Mouse (Mus musculus): ENCODE results near the gene Lad1.

The Lad1 gene

DNA sequence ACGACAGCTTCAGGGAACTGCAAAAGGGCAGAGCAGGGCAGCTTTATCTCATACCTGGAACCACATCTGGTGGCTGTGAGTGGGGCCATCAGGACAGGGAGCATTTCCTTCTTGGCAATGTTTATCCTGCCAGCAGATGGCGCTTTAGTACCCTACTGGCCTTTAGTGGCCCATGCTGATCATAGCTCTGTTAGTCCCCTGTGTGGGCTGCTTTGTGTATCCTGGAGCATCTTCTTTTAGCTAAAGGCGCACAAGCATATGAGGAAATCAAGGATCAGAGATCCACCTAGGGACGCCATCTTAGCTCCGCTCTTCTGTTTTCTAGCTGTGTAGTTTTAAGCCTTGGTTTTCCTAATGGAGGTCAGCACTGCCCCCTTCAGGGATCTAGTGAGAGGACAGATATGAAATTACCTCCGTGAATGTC is 28.8 kb downstream of the Lad1 start:
- peak in 1 of 2 experiments; percentile 46 for DNase-seq

DNA sequence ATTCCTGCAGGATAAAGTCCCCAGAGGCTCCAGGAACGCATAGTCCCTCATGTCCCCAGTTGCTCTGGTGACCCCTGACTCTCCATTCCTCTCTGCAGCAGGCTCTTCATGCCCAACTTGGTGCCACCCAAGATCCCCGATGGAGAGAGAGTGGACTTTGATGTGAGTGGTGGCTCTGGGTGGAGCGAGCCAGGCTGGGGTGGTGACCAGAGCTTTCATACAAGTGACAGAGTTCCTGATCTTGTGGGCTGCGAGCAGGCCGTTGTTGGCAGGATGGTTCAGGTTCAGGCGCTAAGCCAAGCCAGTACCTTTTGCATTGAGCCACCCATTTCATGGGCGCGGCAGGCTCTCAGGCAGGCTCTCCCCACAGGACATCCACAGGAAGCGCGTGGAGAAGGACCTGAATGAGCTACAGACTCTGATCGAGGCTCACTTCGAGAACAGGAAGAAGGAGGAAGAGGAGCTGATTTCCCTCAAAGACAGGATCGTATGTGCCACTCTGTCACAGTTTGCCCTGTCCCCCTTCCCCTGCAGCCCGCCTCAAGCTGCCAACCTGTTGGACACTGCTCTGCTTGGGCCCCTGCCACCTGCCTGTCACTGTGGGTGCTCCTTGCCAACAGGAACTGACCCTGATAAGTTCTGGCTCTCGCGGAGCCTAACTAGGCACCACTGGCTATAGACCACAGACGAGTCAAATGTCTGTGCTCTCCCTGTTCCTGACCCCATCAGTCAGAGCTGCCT is 29.4 kb downstream of the Lad1 start:
- no peak for DNase-seq

DNA sequence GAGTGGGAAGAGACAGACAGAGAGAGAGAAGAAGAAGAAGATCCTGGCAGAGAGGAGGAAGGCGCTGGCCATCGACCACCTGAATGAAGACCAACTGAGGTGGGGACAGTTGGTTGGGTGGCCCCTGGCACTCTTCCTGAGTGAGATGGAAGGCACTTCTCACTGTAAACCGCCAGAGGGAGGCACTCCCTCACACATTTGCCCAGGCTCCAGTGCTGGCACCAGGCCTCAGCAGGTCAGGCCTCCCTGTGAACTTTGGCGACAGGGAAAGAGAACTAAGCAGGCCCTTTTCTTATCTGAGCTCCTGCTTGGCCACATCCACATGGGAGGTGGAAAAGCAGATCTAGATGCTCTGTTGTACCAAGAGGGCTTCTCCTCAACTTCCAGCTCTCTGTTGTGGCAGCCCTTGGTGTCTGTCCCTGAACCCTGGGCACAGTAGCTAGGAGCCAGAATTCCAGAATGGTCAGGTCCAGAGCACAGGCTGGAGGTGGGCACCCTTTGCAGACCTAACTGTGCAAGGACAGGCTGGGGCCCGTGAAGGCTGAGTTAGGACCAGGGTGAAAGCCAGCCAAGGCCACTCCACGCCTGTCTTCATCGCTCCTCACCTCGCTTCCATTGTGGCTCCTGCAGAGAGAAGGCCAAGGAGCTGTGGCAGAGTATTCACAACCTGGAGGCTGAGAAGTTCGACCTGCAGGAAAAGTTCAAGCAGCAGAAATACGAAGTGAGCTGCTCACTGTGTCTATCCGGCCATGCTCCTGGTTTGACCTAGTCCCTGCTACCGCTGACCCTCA is 32.5 kb downstream of the Lad1 start:
- DNase-seq = peak; percentile 21 to 52

DNA sequence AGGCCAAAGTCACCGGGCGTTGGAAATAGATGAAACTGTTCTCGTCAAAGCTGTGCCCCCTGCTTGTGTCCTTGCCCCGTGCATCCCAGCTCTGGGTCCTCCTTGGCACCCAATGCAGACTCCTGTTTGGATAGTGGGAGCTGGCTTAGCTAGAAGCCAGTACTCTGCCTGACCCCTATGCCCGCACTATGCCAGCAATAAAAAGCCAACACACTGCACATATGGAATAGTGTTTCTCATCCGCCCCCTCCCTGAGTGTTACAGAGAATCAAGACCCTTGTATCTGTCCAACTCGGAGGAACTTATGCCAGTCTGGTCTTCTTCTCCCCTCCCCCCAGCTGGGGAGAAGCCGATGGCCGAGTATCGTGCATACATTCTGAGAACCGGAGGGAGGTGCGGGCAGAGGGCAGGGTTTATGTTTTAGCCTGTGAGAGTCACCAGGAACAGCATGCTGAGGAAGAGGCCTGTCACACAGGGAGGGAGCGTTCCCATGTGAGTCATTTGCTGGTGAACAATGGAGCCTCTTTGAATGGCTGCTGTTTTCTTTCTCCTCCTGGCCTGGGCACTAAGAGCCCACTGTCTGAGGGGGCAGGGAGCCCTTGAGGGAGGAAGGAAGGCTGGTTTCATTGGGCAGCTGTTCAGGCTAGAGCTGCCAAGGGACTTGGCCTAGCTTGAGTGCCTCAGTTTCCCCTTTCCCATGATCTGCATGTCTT is 33.8 kb downstream of the Lad1 start:
- DNase-seq = no peak

DNA sequence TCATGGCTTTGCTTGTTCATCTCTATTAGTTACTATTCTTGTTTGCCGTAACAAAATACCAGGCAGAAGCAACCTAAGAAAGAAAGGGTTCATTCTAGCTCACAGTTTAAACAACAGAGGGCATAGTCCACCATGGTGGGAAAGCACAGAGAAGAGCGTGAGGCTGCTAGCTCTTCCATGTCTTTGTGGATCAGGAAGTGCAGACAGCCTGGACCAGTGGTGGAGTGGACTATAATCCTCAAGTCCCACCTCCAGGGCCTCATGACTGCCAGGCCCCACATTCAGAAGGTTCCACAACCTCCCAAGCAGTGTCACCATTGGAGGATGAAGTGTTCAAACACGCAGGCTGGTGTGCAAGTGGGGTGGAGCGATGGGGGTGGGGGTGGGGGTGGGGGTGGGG is 34.8 kb downstream of the Lad1 start:
- no peak for DNase-seq

DNA sequence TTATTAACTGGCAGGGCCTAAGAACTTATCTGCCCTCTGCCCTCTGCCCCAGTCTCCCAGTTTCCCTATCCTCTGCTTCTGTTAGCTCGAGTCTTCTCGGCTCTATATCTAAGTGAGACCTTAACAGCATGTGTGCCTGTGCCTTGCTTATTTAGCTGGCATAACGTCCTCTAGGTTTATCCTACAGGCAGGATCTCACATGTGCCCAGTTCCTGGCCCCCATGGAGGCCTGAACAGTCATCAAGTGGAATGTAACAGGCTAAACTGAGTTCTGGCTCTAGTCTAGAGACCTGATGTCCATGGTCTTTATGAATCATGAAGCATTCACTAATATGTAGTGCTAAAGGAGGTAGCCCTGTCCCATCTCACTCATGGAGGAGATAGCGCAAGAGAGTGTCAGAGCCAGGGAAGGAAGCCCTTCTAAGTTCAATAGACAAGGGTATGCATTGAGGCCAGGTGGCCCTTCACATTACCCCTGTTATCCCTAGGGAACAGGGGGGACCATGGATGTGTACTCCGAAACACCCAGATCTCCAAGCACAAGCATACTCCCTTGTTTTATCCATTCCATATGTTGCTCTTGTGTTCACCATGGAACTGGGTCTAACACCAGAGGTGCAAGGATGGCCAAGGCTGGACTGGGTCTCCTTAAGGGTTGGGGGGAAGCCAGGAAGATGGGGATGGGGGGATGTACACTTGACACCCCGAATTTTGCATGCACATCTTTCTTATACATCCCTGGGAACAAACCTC is 36.4 kb downstream of the Lad1 start:
- DNase-seq = no peak

DNA sequence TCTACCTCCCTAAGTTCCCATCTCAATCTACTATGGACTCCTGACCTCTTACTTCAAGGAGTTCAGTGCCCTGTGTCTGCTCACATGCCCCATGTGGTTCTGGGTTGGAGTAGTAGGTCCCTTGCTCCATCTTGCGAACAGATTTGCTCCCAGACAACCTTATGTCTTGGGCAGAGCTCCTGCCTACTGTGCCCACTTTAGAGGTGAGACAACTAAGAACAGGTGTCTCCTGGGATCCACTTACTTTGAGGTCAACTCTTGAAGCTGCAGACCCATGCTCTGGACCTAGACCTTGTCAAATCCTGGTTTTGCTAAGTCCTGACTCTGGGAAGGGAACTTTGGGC is 36.9 kb downstream of the Lad1 start:
- no peak for DNase-seq

DNA sequence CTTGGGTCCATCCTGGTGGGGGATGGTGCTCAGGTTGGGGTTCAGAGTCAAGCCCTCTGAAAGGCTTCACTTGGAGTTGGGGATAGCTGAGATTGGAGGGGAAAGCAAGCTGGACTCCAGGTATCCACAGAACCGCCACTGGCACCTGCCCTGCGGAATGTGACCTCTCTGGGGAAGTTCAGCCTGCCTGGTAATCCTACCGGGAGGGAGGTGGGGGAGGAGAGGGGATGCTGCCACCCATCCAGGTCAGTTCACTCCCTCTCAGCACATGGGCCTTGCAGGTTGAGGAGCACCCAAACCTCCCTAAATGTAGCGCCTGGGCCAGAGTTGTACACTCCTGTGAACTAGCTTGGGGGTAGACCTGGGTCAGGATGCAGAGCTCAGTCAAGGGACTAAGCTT is 37.7 kb downstream of the Lad1 start:
- DNase-seq = no peak

DNA sequence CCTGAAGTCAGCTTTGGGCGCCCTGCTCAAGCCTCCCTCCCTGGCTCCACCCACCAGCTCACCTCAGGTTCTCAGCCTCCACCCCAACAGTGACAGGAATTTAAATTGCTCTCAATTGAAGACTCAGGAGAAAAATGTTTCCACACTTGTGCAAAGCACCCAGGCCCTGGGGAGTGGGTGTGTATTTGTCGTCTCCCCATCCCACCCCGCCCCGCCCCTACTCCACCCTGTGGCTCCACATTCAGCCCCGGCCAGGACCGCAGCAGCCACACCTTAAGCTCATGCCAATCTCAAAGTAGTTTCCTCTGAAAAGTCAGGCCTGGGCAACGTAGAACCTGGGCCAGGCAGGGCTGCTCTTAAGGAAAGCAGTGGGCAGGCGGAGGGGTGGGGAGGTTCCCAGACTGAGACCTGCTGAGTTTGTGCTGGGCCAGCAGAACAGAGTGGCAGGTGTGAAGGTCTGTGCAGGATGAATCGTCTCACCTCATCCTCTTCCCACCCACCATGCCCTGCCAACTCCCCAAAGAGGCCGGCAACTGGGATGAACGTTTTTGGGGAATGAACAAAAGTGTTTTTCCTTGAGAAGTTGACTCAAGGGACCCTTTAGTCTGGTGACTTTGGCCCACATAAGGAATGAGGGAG is 38.9 kb downstream of the Lad1 start:
- DNase-seq = no peak

DNA sequence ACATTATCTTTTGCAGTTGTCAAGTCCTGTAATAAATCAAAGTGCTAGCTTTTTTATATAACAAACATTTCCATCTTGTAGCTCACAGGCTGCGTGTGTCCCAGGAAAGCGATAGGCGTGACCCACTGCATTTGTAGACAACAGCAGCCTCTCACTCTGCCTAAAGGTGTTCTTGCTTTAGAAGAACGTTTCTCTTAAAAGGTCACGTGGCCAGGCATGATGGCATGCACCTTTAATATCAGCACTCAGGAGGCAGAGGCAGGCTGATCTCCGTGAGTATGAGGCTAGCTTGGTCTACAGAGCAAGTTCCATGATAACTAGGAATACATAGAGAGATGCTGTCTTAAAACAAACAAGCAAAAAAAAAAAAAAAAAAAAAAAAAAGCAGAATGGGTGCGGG is 40.1 kb downstream of the Lad1 start:
- no peak for DNase-seq

DNA sequence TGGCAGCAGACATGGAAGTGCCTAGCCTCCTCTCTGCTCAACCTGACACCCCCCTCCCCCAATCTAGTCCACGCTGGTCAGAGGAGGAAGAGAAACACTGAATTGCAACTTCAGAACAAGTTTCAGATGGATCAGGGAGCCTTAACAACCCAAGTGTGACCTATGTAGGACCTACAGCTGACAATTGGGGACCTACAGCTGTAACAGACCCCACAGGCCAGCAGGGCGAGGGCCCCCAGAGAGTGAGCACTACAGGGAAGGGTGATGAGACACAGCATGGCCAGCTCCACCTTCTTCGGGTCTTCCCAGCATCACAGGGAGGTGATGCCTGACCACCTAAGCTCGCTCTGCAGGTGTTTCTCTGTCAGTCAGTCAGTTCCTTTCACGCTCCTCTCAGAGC is 42.7 kb downstream of the Lad1 start:
- DNase-seq = no peak

DNA sequence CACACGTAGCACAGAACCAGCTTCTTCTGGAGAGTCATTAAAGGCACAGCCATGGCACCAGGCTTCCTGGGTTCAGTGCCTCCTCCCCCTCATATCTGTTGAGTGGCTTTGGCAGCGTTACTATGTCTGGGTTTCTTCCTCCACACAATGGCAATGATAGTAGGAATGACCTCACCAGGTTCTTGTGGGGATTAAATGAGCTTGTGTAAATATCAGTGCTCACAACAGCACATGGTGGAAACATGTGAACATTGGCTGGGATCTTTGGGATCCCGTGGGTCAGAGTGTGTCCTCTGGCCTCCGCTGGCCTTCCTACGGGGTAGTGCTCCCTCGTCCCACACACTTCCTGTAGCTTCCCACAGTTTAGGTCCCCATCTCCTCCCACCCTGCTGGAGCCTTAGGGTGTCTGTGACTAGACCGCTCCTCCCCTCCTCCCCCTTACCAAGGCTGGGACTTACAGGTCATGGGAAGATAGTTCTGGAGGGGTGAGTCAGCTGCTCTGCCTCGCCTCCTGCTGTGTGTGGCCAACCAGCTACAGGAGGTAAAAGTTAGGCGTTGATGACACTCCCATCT is 43.7 kb downstream of the Lad1 start:
- DNase-seq = peak in 1 of 2 experiments; percentile 10

DNA sequence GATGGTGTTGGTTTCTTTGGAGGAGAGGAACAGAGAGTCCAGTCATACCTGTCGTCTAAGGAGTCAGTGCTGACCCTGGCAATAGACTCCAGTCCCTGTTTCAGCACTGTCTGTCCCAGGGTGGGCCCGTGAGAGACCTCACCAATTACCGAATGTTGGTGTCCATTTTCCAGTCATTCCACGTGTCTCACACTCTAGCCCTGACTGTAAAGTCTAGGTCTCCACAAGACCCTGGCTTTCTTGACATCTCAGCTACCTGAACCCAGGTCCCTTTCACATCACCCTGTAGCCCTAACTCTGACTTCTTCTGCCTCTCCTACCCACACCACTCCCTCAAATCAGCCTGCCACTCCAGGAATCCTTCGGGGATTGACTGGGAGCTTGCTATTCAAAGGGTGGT is 44.2 kb downstream of the Lad1 start:
- no peak for DNase-seq

DNA sequence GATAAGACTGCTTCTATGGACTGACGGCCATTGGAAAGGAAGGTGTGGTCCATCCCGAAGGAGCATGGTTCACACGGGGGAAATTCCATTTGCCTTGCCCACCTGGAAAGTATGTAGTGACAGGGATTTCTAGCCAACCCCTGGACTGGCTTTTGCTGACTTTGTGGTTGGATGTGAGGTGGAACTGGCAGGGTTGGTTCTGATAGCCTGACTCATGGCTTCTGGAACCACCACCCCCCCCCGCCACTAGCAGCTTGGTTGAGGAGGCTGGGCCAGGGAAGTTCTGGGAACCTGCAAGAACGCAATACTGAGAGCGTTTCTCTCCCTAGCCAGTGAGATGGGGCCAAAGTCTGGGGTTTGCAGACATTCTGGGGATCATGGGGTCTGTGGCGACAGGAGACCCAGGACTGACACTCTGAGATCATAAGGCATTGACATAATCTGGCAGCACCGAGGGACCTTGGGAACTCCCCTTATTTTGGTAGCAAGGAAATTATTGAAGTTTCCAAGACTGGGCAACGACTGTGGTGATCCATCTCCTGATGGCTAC is 45.5 kb downstream of the Lad1 start:
- DNase-seq = no peak

DNA sequence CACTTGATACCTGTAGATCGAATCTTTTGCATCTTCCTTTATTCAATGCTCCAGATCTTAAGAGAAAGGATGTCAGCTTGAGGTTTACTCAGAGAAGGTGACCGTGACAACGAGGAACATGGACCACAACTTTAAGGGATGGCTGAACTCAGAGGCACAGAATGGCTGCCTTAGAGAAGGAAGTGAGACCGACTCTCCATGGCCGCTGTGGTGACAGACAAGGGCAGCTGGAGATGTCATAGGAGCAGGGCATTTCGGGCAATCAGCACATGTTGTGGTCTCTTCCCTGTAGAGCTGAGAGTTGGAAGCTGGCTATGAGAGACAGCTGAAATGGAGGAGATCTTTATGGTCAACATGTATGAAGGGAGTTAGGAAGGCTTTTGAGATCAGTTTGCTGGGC is 46.4 kb downstream of the Lad1 start:
- no peak for DNase-seq

DNA sequence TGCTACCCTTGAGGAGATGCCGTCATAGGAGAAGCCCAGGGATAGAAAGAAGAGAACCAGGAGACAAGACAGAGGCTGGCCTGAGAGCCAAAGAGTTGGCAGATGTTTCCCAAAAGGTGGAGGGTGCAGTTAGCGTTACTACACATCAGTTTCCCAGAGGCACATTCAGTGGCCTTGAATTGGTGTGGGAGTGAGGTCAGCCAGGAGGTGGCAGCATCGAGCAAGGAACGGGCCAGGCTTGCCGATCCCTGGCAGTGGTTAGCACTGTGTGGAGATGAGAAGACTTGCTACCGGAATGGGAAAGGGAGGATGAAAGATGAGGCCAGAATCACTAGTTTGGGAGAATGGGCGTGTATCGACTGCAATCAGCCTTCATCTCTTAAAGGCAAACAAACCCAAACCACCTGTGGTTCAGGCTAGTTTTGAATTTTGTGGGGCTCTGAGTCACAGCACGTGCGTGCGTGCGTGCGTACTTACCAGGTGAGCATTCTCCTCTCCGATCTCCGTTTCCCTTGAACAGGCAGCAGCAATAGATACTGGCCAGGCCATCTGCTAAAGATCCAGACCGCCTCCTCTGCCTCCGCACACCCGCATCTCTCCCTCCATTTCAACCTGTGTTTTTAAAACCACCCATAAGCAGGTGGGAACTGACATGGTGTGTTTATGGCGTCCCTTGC is 47.3 kb downstream of the Lad1 start:
- peak; percentile 43 to 78 for DNase-seq

DNA sequence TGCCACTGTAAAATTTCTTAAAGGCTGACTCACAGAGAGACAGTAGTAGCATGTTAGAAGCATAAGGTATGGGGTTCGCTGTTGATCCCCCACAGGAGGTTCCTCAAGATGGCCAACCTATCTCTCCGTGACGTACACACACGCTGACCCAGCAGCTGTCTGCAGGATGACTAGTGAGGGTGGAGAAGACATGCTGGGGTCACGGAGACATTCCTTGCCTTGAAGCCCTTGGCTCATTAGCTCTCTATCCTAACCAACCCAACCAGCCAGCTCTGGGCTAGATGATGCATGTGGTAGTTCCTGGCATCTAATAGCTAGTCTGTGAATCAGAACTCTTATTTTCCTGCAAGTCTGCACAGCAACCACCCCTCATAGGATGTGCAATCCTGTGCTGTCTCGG is 50.2 kb downstream of the Lad1 start:
- no peak for DNase-seq

DNA sequence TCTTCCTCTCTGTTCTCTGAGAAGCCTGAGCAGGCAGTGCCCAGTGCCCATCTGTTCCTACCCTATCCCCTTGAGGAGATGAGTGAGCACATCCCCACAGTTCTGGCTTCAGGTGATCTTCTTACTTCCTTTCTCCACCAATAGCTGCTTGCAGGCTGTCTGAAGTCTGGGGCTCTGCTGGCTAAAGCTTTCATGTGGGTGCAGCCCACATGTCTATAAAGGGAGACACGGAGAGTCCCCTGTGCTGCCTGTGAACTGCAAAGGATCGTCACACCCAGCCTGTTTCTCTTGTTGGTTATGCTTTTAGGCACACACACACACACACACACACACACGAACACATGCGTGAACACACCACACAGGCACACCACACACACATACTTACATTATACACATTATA is 54.6 kb downstream of the Lad1 start:
- DNase-seq = no peak

DNA sequence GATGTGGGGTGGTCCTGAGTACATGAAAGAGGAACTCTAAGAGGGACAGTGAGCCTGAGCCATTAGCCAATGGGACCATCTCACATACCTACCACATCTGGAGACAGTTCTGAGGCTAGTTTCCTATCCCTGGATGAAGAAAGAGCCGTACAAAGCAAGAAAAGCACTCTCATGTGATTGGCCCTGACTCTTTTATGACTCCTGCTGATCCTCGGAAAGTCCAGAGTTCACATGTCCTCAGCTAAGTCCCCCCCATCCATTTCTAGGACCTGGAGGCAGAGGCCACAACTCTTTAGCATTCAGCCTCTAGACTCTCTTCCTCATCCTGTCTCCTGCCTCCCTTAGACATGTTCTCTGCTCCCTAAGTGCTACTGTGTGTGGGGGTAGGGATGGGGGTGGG is 58.9 kb downstream of the Lad1 start:
- DNase-seq = no peak

DNA sequence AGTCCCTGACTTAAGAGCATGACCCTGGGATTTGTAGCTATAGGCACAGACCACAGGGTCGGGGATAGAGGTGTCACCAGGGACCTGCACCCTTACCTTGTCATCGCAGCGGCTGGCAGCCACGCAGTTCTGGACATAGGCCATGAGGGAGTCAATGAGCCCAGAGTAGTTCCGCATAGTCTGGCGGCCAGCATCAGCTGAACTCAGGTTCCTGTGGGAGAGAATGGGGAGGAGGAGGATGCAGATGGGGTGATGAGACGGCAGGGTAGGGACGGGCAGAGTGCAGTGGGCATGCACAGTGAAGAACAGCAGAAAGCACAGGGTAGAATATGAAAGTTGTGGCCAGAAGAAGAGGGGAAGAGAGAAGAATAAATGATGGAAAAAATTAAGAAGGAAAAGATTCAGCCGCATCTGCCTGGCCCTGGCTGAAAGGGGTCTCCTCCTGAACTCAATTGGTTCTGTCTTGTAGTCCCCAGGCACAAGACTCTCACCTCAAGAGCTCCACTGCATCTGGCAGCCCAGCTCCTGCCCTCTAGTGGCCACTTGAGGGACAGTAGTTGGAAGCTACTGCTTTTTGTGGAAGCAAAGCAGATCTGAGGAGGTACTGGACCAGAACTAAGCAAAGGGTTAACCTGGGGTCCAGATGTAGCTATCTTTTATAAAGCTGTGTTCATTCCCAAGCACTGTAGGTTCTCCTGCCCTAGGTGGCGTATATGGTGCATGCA is 64.1 kb downstream of the Lad1 start:
- peak; percentile 35 to 65 for DNase-seq
